Mouse (Mus musculus) forebrain, embryonic 11.5 days (tissue): ENCODE results near the gene A930033H14Rik. TPM values are rescaled to one million over a fixed set of nuclear protein-coding genes. Genes with fewer than 3 reads are reported as not detected.

Source experiments
- ATAC-seq: fragments of 200-750 bp; cut with Nextera tagmentation; replicated peaks from 2 replicates; pipeline ENCODE4 v1.8.0; 2017; ENCODE audit warnings: moderate TSS enrichment; ENCODE audit not compliant: low FRiP score
- DNase-seq: peaks from one replicate; pipeline ENCODE4 v3.0.0-alpha.2; 2017; ENCODE audit warnings: low spot score
- H3K27ac ChIP-seq: fragments of 300-500 bp; sonication (generic); 2 replicates; pipeline ENCODE4 v1.5.1; 2014; ENCODE audit warnings: low read depth, low read length
- H3K27me3 ChIP-seq: fragments of 300-500 bp; sonication (generic); 2 replicates; pipeline ENCODE4 v1.6.1; 2014; ENCODE audit warnings: mild to moderate bottlenecking, low read length, mixed read lengths; ENCODE audit not compliant: control insufficient read depth, insufficient read depth
- H3K36me3 ChIP-seq: fragments of 300-500 bp; sonication (generic); 2 replicates; pipeline ENCODE4 v1.6.1; 2014; ENCODE audit warnings: mild to moderate bottlenecking, low read length, moderate library complexity, mixed read lengths; ENCODE audit not compliant: control insufficient read depth, insufficient read depth
- H3K4me1 ChIP-seq: fragments of 300-500 bp; sonication (generic); replicated peaks from 2 replicates; pipeline ENCODE4 v1.6.1; 2014; ENCODE audit warnings: low read length, mixed read lengths; ENCODE audit not compliant: control insufficient read depth, insufficient read depth
- H3K4me2 ChIP-seq: fragments of 300-500 bp; sonication (generic); 2 replicates; pipeline ENCODE4 v1.6.1; 2014; ENCODE audit warnings: low read depth, mild to moderate bottlenecking, low read length, moderate library complexity, mixed read lengths; ENCODE audit not compliant: severe bottlenecking
- H3K4me3 ChIP-seq: fragments of 300-500 bp; sonication (generic); 2 replicates; pipeline ENCODE4 v1.5.1; 2014; ENCODE audit warnings: low read depth, low read length
- H3K9ac ChIP-seq: fragments of 300-500 bp; sonication (generic); 2 replicates; pipeline ENCODE4 v1.6.1; 2014; ENCODE audit warnings: low read length
- H3K9me3 ChIP-seq: fragments of 300-500 bp; sonication (generic); 2 replicates; pipeline ENCODE4 v1.6.1; 2016; ENCODE audit warnings: low read length, mixed read lengths; ENCODE audit not compliant: control insufficient read depth
- WGBS: fragments of 180-500 bp; shearing (Covaris S2); extraction: QIAGEN DNeasy Blood & Tissue Kit; methylation state at CpG from one replicate; pipeline ENCODE4 v1.1.7; 2014; 5-methylcytosine and 5-hydroxymethylcytosine counted together
- polyA plus RNA-seq: library from polyadenylated mRNA; unstranded; fragments of >200 nt; fragmentation: Nextera tagmentation; extraction: Ambion mirVana; gene quantifications from 2 replicates; pipeline ENCODE4 v1.2.1, GENCODE M21; 2014

Gene A930033H14Rik
- polyA plus RNA-seq, 1 experiment from 2014 or later, result 1.9 TPM

- Histone ChIP-seq H3K36me3 (no peaks in the 10 kb centered on the region), H3K4me1 (no peaks in the 10 kb centered on the region), H3K27ac (no peak overlapping the region), H3K4me2 (no peak overlapping the region), H3K9ac (no peak overlapping the region), H3K9me3 (no peaks in the 10 kb centered on the region; the same call in 1 of the 2 replicates), H3K4me3 (no peak overlapping the region), H3K27me3 (no peaks in the 10 kb centered on the region)
- DNase-seq, result no peak
- no peak for ATAC-seq
- 87% methylated on average over 3 of the region's 3 CpGs for WGBS
Observed at GRCm38 (mm10) chr10:69161503-69161902, 51.4 kb downstream of the A930033H14Rik start.

GRCm38 (mm10) chr10:69160877-69161276, 52.0 kb downstream of the A930033H14Rik start:
- Histone ChIP-seq H3K36me3 (no peaks in the 10 kb centered on the region), H3K27ac (no peak overlapping the region), H3K4me3 (no peak overlapping the region), H3K9ac (no peak overlapping the region), H3K27me3 (no peaks in the 10 kb centered on the region), H3K9me3 (no peaks in the 10 kb centered on the region; the same call in 1 of the 2 replicates), H3K4me2 (no peak overlapping the region), H3K4me1 (no peaks in the 10 kb centered on the region)
- DNase-seq (no peak), ATAC-seq (no peak)
- WGBS, result 90% methylated on average over 2 of the region's 2 CpGs

Other genes starting within 250 kb of the A930033H14Rik start
- 13.8 and 15.6 TPM in 2 replicates for gene Rhobtb1, start 61.7 kb downstream of the A930033H14Rik start, polyA plus RNA-seq
- gene Cdk1, start 139.8 kb upstream of the A930033H14Rik start, polyA plus RNA-seq, result 446 and 479 TPM in 2 replicates
- gene Ank3, start 185.7 kb upstream of the A930033H14Rik start, polyA plus RNA-seq, result 42.5 and 44.5 TPM in 2 replicates